In genomic region chr13:21221656-21222462, GRCm38 (mm10) we compare ENCODE assay signal across 8 mouse cellular contexts. TPM values are rescaled to one million over a fixed set of nuclear protein-coding genes. Genes with fewer than 3 reads are reported as not detected.
DNase-seq lines count a peak whose midpoint lies in the region; ATAC-seq and TF ChIP-seq lines count a peak whose summit lies in the region.

No protein-coding gene starts in this region.

- DNase-seq in heart, adult 18-20 months: no peak
- DNase-seq in embryonic facial prominence, embryonic 14.5 days (ENCODE audit: low spot score): peak; percentile 14
- DNase-seq in limb, embryonic 11.5 days (ENCODE audit: low spot score): no peak
- no peak for DNase-seq in c-Kit-positive CD71-positive TER-119-positive erythroid progenitor cells, embryonic 14.5 days (ENCODE audit: low spot score)
- DNase-seq in spleen, adult 12 weeks (ENCODE audit: low spot score): no peak

- H3K4me2 ChIP-seq in heart, embryonic 11.5 days: peak overlapping the region; percentile 81
- H3K4me2 ChIP-seq in embryonic facial prominence, embryonic 14.5 days (ENCODE audit: low read depth, low read length): peak overlapping the region; percentile 59
- peak overlapping the region; percentile 39 for H3K4me2 ChIP-seq in limb, embryonic 11.5 days (ENCODE audit: low read depth, severe bottlenecking)
- peak overlapping the region; percentile 64 for H3K4me2 ChIP-seq in neural tube, embryonic 15.5 days

- H3K9ac ChIP-seq in heart, embryonic 11.5 days (ENCODE audit: low read depth, low read length): peak overlapping the region; percentile 70
- peak overlapping the region; percentile 38 for H3K9ac ChIP-seq in ES-Bruce4 (ENCODE audit: low read depth, poor library complexity, severe bottlenecking)
- peak overlapping the region; percentile 63 for H3K9ac ChIP-seq in embryonic facial prominence, embryonic 14.5 days (ENCODE audit: low read depth, low read length)
- peak overlapping the region; percentile 61 for H3K9ac ChIP-seq in limb, embryonic 11.5 days (ENCODE audit: low read length)
- peak overlapping the region; percentile 60 for H3K9ac ChIP-seq in neural tube, embryonic 15.5 days (replicated peaks)

- peak overlapping the region; percentile 65 for H3K4me3 ChIP-seq in heart, embryonic 11.5 days (ENCODE audit: low read depth, low read length)
- H3K4me3 ChIP-seq in ES-Bruce4 (ENCODE audit: low read depth, low read length): peak overlapping the region; percentile 78
- peak overlapping the region; percentile 59 for H3K4me3 ChIP-seq in embryonic facial prominence, embryonic 14.5 days (ENCODE audit: low read depth, low read length)
- peak overlapping the region; percentile 49 for H3K4me3 ChIP-seq in limb, embryonic 11.5 days (ENCODE audit: low read depth, low read length)
- H3K4me3 ChIP-seq in neural tube, embryonic 15.5 days (replicated peaks): peak overlapping the region; percentile 58

- TF ChIP-seq EP300 in ES-Bruce4 (IDR thresholded peaks at IDR 0.05; ENCODE audit: insufficient read depth, low read depth, low read length): no peak

- ATAC-seq in heart, embryonic 11.5 days (replicated peaks; ENCODE audit: insufficient number of reproducible peaks, low FRiP score, low TSS enrichment): peak; percentile 73
- ATAC-seq in embryonic facial prominence, embryonic 14.5 days (ENCODE audit: low read depth): peak; percentile 87
- ATAC-seq in limb, embryonic 11.5 days (ENCODE audit: insufficient number of reproducible peaks, low FRiP score, low TSS enrichment, low read depth): peak; percentile 80
- peak; percentile 96 for ATAC-seq in neural tube, embryonic 15.5 days (ENCODE audit: low FRiP score)

- 6% methylated on average over 20 of the region's 20 CpGs for WGBS in heart, embryonic 11.5 days (ENCODE audit: insufficient replicate concordance)
- 2% methylated on average over 20 of the region's 20 CpGs for WGBS in embryonic facial prominence, embryonic 14.5 days
- 2% methylated on average over 18 of the region's 20 CpGs for WGBS in limb, embryonic 11.5 days
- 2% methylated on average over 20 of the region's 20 CpGs for WGBS in neural tube, embryonic 15.5 days

- H3K9me3 ChIP-seq in heart, embryonic 11.5 days (replicated peaks; ENCODE audit: control insufficient read depth, low read length): no peaks in the 10 kb centered on the region
- no peaks in the 10 kb centered on the region for H3K9me3 ChIP-seq in ES-Bruce4 (replicated peaks; ENCODE audit: control insufficient read depth, insufficient read depth, low read length, poor library complexity, severe bottlenecking)
- H3K9me3 ChIP-seq in embryonic facial prominence, embryonic 14.5 days (ENCODE audit: control insufficient read depth, low read length): no peaks in the 10 kb centered on the region
- no peaks in the 10 kb centered on the region for H3K9me3 ChIP-seq in limb, embryonic 11.5 days (ENCODE audit: control insufficient read depth, low read length)
- H3K9me3 ChIP-seq in neural tube, embryonic 15.5 days (replicated peaks): no peaks in the 10 kb centered on the region

- no peaks in the 10 kb centered on the region for H3K4me1 ChIP-seq in heart, embryonic 11.5 days (ENCODE audit: control insufficient read depth, insufficient read depth, low read length)
- no peaks in the 10 kb centered on the region for H3K4me1 ChIP-seq in ES-Bruce4 (ENCODE audit: control insufficient read depth, insufficient read depth, low read length)
- H3K4me1 ChIP-seq in embryonic facial prominence, embryonic 14.5 days (ENCODE audit: control insufficient read depth, insufficient read depth, low read length): no peaks in the 10 kb centered on the region
- no peaks in the 10 kb centered on the region for H3K4me1 ChIP-seq in limb, embryonic 11.5 days (ENCODE audit: control insufficient read depth, insufficient read depth, low read length)
- peaks cover 14% of the 10 kb centered on the region for H3K4me1 ChIP-seq in neural tube, embryonic 15.5 days

- TF ChIP-seq POLR2A in ES-Bruce4 (IDR thresholded peaks at IDR 0.05; ENCODE audit: insufficient read depth, low read length): no peak

- H3K27me3 ChIP-seq in heart, embryonic 11.5 days (ENCODE audit: control insufficient read depth, insufficient read depth, low read length): peaks cover 4% of the 10 kb centered on the region; the same call in 1 of the 2 replicates
- no peaks in the 10 kb centered on the region for H3K27me3 ChIP-seq in ES-Bruce4 (ENCODE audit: control insufficient read depth, insufficient read depth, low read length, poor library complexity, severe bottlenecking)
- no peaks in the 10 kb centered on the region for H3K27me3 ChIP-seq in embryonic facial prominence, embryonic 14.5 days (replicated peaks; ENCODE audit: control insufficient read depth, insufficient read depth, low read length)
- H3K27me3 ChIP-seq in limb, embryonic 11.5 days (ENCODE audit: control insufficient read depth, insufficient read depth, low read length): no peaks in the 10 kb centered on the region
- 0 out of 2 replicates have a peak, but pooled peaks cover 3% of the 10 kb centered on the region for H3K27me3 ChIP-seq in neural tube, embryonic 15.5 days (replicated peaks)

- TF ChIP-seq CTCF in ES-Bruce4 (IDR thresholded peaks at IDR 0.05; ENCODE audit: low read depth, low read length): no peak

- no peak overlapping the region for H3K27ac ChIP-seq in heart, embryonic 11.5 days (ENCODE audit: low read depth, low read length)
- H3K27ac ChIP-seq in ES-Bruce4 (ENCODE audit: insufficient read depth, low read length): no peak overlapping the region
- H3K27ac ChIP-seq in embryonic facial prominence, embryonic 14.5 days (replicated peaks; ENCODE audit: low read depth, low read length): peak overlapping the region; percentile 58
- no peak overlapping the region; the same call in 1 of the 2 replicates for H3K27ac ChIP-seq in limb, embryonic 11.5 days (replicated peaks; ENCODE audit: low read depth, low read length)
- H3K27ac ChIP-seq in neural tube, embryonic 15.5 days (replicated peaks): peak overlapping the region; percentile 86

- no peaks in the 10 kb centered on the region for H3K36me3 ChIP-seq in heart, embryonic 11.5 days (ENCODE audit: control insufficient read depth, insufficient read depth, low read length)
- H3K36me3 ChIP-seq in ES-Bruce4 (ENCODE audit: control insufficient read depth, insufficient read depth, low read length, poor library complexity, severe bottlenecking): no peaks in the 10 kb centered on the region
- no peaks in the 10 kb centered on the region for H3K36me3 ChIP-seq in embryonic facial prominence, embryonic 14.5 days (ENCODE audit: control insufficient read depth, insufficient read depth, low read length)
- no peaks in the 10 kb centered on the region for H3K36me3 ChIP-seq in limb, embryonic 11.5 days (ENCODE audit: control insufficient read depth, insufficient read depth, low read length)
- H3K36me3 ChIP-seq in neural tube, embryonic 15.5 days: no peaks in the 10 kb centered on the region

RNA-seq across cellular contexts. Expression of gene Trim27, which starts 42.6 kb away (rescaled TPM):
- 94.9 and 102 TPM in 2 replicates for polyA plus RNA-seq in heart, embryonic 11.5 days (2014; fragmentation: Nextera tagmentation; extraction: Ambion mirVana)
- total RNA-seq in heart, adult 18-20 months (2021): 10 to 100 TPM; 20.5 to 21.4 TPM
- 117 and 128 TPM in 2 replicates for polyA plus RNA-seq in ES-Bruce4 (2011; ENCODE audit: insufficient read depth, insufficient read length, low read depth, missing spikeins)
- 111 and 127 TPM in 2 replicates for polyA plus RNA-seq in embryonic facial prominence, embryonic 14.5 days (2014; fragmentation: Nextera tagmentation; extraction: Ambion mirVana)
- 183 and 190 TPM in 2 replicates for polyA plus RNA-seq in limb, embryonic 11.5 days (2014; fragmentation: Nextera tagmentation; extraction: Ambion mirVana)
- polyA plus RNA-seq in neural tube, embryonic 15.5 days (2015; fragmentation: Nextera tagmentation; extraction: Ambion mirVana): 76.1 and 94.7 TPM in 2 replicates

Comparison
In these comparisons a context has a peak if more than half of its experiments do, and no peak if none do; other contexts are left out.
1. H3K27ac ChIP-seq: peak in embryonic facial prominence, embryonic 14.5 days (single experiment) and neural tube, embryonic 15.5 days (single experiment); none in heart, embryonic 11.5 days (single experiment), ES-Bruce4 (single experiment) and limb, embryonic 11.5 days (single experiment).
2. Peak in every context shown above with its lines, with median percentiles within 50 percentile points of each other: ATAC-seq, H3K4me2 ChIP-seq, H3K4me3 ChIP-seq and H3K9ac ChIP-seq.